Mouse (Mus musculus): ENCODE results near the gene Rora. TPM values are rescaled to one million over a fixed set of nuclear protein-coding genes. Genes with fewer than 3 reads are reported as not detected.

Rora gene
- polyA plus RNA-seq, 1 experiment from 2014 or later = 6.1 TPM

DNA sequence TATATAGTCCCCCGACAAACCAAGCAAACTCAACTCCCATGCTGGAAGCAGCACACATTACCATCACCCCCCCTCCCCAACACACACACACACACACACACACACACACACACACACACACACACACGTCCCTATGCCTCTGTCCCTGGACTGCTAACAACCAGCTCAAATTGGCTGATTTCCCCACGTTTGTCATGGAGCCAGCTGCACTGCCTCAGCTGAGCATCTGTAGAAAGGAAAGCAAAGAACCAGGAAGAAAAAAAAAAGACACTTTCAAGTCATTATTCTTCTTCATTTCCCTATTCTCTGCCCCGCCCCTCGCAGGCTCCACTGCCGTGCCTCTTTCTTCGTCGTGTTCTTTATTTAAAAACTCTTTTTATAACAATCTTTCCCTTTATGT lies 235.1 kb downstream of the Rora start:
- Histone ChIP-seq H3K27ac (replicated peaks) (no peak overlapping the region), H3K27me3 (replicated peaks) (no peaks in the 10 kb centered on the region), H3K4me1 (peaks cover 14% of the 10 kb centered on the region), H3K9me3 (no peaks in the 10 kb centered on the region), H3K4me3 (no peak overlapping the region), H3K9ac (no peak overlapping the region), H3K36me3 (0 out of 2 replicates have a peak, but pooled peaks cover 3% of the 10 kb centered on the region), H3K4me2 (no peak overlapping the region)
- WGBS = 50% methylated on average over 7 of the region's 8 CpGs
- ATAC-seq (ENCODE audit: extremely low read depth, insufficient number of reproducible peaks, low FRiP score, low TSS enrichment) = no peak

DNA sequence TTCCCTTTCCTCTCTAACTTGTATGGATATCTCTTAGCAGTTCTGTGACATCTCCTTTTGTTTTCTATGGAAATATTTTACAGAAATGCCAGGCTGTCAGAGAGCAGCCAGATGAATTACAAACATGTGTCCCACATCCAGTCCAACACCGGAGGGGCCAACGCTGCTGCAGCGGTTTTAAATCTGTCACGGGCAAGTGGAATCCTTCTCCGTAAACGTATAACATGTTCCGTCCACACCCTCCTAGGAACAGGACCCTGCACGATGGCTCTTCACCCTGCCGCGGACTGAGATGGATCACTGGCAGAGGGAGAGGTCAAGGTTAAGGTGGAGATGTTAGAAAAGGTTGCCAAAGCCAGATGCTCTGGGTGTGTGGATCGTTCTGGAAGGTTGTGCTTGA lies 237.8 kb downstream of the Rora start:
- Histone ChIP-seq H3K4me2 (no peak overlapping the region), H3K27ac (replicated peaks) (no peak overlapping the region), H3K27me3 (replicated peaks) (no peaks in the 10 kb centered on the region), H3K9ac (no peak overlapping the region), H3K4me3 (no peak overlapping the region), H3K9me3 (no peaks in the 10 kb centered on the region), H3K36me3 (0 out of 2 replicates have a peak, but pooled peaks cover 3% of the 10 kb centered on the region), H3K4me1 (peaks cover 3% of the 10 kb centered on the region; the same call in 1 of the 2 replicates)
- WGBS = 68% methylated on average over 11 of the region's 11 CpGs
- ATAC-seq (ENCODE audit: extremely low read depth, insufficient number of reproducible peaks, low FRiP score, low TSS enrichment) = no peak

DNA sequence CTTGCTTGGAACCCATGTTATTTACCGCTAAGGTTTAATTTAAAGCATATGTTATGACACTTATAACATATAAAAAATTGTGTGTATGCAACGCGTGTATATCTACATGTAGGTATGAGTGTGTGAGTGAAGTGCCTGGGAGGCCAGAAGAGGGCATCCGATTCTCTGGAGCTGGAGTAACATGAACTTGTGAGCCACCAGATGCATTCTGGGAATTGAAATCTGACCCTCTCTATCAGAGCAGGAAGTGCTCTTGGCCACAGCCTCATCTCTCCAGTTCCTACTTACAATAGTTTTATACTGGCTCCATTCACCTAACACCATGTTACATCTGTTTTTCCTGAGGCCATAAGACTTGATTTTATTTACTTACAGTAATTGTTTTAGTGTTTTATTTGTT lies 238.8 kb downstream of the Rora start:
- H3K4me1 ChIP-seq = peaks cover 3% of the 10 kb centered on the region; the same call in 1 of the 2 replicates
- H3K4me2 ChIP-seq = no peak overlapping the region
- H3K27me3 ChIP-seq (replicated peaks) = no peaks in the 10 kb centered on the region
- 0 out of 2 replicates have a peak, but pooled peaks cover 3% of the 10 kb centered on the region for H3K36me3 ChIP-seq
- H3K27ac ChIP-seq (replicated peaks) = no peak overlapping the region
- no peaks in the 10 kb centered on the region for H3K9me3 ChIP-seq
- no peak overlapping the region for H3K4me3 ChIP-seq
- H3K9ac ChIP-seq = no peak overlapping the region
- 84% methylated on average over 4 of the region's 4 CpGs for WGBS
- no peak for ATAC-seq (ENCODE audit: extremely low read depth, insufficient number of reproducible peaks, low FRiP score, low TSS enrichment)

DNA sequence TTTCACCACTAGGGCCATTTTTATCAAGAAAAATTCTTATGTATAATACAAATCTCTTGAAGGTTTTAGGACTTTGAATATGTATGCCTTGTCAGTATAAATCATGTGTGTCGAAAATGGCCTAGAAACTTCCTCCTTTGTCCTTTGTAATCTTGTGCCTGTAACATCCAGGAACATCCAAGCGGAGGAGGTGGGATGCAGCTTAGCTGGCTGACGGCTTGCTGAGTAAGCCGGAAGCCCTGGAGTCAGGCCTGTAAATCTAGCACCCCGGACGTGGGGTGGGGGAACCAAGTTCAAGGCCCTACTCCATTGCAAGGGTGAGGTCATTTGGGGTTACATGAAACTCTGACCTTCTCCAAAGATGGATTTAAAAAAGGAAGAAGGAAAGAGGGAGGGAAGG lies 239.3 kb downstream of the Rora start:
- Histone ChIP-seq H3K27me3 (replicated peaks) (no peaks in the 10 kb centered on the region), H3K27ac (replicated peaks) (no peak overlapping the region), H3K4me2 (no peak overlapping the region), H3K9me3 (no peaks in the 10 kb centered on the region), H3K4me3 (no peak overlapping the region), H3K9ac (no peak overlapping the region), H3K4me1 (peaks cover 3% of the 10 kb centered on the region; the same call in 1 of the 2 replicates), H3K36me3 (0 out of 2 replicates have a peak, but pooled peaks cover 3% of the 10 kb centered on the region)
- WGBS = 79% methylated on average over 6 of the region's 6 CpGs
- ATAC-seq (ENCODE audit: extremely low read depth, insufficient number of reproducible peaks, low FRiP score, low TSS enrichment) = no peak

DNA sequence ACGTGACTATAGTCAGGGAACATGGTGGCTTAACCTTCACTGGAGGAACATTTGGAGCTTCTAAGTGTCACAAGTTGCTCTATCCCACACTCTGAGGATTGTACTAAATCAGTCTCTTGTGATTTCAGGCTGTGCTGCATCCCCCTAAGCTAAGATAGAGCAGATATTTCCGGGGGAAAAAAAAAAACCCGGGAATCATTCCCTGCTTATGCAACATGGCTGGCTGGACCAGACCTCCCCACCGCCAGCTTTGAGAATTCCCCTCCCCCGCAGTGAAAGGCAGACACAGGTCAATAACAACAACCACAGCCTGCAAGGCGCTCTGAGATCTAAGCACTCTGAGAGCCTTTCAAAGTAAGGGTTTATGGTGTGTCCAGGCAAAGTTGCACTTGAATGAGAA lies 244.7 kb downstream of the Rora start:
- Histone ChIP-seq H3K36me3 (no peaks in the 10 kb centered on the region), H3K27me3 (replicated peaks) (no peaks in the 10 kb centered on the region), H3K4me3 (no peak overlapping the region), H3K27ac (replicated peaks) (no peak overlapping the region), H3K4me2 (no peak overlapping the region), H3K4me1 (no peaks in the 10 kb centered on the region), H3K9me3 (no peaks in the 10 kb centered on the region), H3K9ac (no peak overlapping the region)
- no peak for ATAC-seq (ENCODE audit: extremely low read depth, insufficient number of reproducible peaks, low FRiP score, low TSS enrichment)
- WGBS = 77% methylated on average over 6 of the region's 6 CpGs

DNA sequence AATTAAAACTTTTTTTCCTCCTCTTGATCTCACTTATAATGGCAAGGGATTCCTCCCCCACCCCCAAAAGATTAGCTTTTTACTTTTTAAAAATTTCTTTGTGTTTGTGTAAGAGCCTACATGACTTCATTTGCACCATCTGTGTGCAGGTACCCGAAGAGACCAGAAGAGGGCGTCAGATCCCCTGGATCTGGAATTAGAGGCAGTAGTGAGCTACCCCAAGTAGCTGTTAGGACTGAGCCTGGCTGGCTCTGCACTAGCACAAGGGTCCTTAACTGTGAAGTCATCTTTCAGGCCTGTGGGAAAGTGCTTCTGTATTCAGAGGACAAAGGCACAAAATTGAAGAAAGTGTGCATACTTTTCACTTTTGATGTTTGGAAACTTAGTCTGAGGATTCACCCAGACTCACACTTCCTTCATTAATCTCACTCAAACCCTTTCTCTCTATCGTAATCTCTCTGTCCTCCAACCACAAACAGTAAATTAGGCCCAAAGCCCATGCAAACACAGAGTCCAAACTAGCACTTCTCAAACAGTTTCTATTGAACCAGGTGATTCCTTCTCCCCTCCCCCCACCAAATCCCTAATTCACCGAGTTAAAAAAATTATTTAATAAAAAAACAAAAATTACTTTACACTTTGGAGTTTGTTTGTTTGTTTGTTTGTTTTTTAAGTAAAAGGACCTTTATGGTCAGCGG lies 246.1 kb downstream of the Rora start:
- Histone ChIP-seq H3K27me3 (replicated peaks) (0 out of 2 replicates have a peak, but pooled peaks cover 1% of the 10 kb centered on the region), H3K27ac (replicated peaks) (no peak overlapping the region), H3K9me3 (no peaks in the 10 kb centered on the region), H3K4me1 (no peaks in the 10 kb centered on the region), H3K4me3 (no peak overlapping the region), H3K4me2 (no peak overlapping the region), H3K36me3 (no peaks in the 10 kb centered on the region), H3K9ac (no peak overlapping the region)
- WGBS = 78% methylated on average over 5 of the region's 5 CpGs
- ATAC-seq (ENCODE audit: extremely low read depth, insufficient number of reproducible peaks, low FRiP score, low TSS enrichment) = no peak

DNA sequence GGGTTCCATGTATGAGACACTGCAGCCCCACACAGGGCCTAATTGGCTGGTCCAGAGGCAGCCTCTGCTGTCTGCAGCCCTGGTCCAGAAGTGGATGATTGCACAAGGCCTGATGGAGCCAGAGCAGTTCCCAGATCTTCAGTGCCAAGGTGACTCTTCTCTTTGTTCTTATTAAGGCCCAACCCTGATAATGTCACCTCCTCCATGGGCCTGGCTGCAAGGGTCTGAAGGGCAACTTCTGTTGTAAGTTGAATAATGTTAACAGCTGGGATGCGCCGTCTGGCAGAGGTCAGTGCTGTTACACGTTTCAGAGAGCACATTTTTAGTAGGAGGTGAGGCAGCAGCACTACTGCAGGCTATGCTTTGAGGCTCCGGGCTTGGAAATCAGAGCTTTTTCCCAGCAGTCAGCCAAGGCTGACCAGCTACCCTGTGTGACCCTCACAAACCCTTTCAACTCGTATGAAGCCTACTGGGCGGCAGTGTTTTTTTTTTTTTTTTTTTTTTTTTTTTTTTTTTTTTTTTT lies 252.8 kb downstream of the Rora start:
- Histone ChIP-seq H3K9ac (no peak overlapping the region), H3K4me3 (no peak overlapping the region), H3K36me3 (no peaks in the 10 kb centered on the region), H3K4me1 (peaks cover 8% of the 10 kb centered on the region; the same call in 1 of the 2 replicates), H3K9me3 (no peaks in the 10 kb centered on the region), H3K27ac (replicated peaks) (no peak overlapping the region), H3K4me2 (no peak overlapping the region), H3K27me3 (replicated peaks) (0 out of 2 replicates have a peak, but pooled peaks cover 4% of the 10 kb centered on the region)
- WGBS = 57% methylated on average over 6 of the region's 6 CpGs
- no peak for ATAC-seq (ENCODE audit: extremely low read depth, insufficient number of reproducible peaks, low FRiP score, low TSS enrichment)

DNA sequence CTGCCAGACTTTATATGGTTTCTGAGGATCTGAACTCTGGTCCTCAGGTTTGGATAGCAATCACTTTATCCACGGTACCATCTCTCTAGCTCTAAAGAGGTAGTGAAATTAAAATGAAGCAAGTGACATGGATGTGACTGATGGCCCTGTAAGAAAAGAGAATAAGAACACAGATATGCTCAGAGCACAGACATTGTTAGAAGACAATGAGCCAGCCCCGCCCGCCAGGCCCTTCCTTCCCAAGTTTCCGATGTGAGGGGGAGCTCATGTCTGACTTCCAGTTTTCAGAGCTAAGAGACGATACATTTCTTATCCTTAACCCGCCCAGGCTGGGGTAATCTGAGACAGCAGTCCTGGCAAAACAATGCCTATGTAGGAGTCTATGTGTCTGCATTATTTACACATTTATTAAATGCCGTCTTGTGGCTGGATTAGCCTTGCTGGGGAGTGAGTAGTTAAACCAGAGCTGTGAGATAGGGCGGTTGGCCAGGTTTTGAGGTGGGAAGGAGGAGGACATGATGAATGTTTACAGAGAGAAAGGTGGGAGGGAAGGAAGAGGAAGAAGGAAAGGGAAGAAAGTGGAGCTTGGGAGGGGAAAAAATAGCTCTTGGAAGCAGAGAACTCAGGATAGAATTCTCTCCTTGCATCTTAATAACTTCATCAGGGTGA lies 259.0 kb downstream of the Rora start:
- Histone ChIP-seq H3K27ac (replicated peaks) (no peak overlapping the region), H3K36me3 (no peaks in the 10 kb centered on the region), H3K9me3 (no peaks in the 10 kb centered on the region), H3K9ac (no peak overlapping the region), H3K4me1 (peaks cover 18% of the 10 kb centered on the region; the same call in 1 of the 2 replicates), H3K4me2 (no peak overlapping the region), H3K27me3 (replicated peaks) (no peaks in the 10 kb centered on the region), H3K4me3 (no peak overlapping the region)
- ATAC-seq (ENCODE audit: extremely low read depth, insufficient number of reproducible peaks, low FRiP score, low TSS enrichment) = no peak
- 44% methylated on average over 8 of the region's 8 CpGs for WGBS

DNA sequence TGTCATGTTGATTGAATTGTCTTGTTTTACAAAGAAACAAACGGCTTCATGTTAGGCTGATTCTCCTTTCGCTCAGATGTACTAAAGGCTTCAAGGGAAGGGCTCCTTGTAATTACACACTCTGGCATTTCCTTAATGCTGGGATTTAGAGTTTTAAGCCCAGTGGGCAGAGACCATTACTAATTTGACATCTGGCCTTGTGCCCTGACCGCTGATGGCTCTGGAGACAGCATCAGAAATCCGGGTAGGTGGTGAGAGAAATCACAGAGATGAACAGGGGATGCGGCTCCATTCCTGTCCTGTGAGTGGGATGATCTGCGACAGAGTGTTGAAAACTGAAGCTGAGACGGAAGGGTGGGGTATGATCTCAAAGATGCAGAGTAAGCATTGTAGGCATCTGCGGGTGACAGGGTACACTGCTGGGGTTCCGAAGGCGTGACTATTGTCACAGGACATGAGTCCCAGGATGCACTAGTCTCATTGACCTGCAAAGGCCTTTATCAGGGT lies 259.7 kb downstream of the Rora start:
- ATAC-seq (ENCODE audit: extremely low read depth, insufficient number of reproducible peaks, low FRiP score, low TSS enrichment) = no peak
- Histone ChIP-seq H3K27me3 (replicated peaks) (no peaks in the 10 kb centered on the region), H3K4me3 (no peak overlapping the region), H3K4me1 (peaks cover 15% of the 10 kb centered on the region; the same call in 1 of the 2 replicates), H3K9ac (no peak overlapping the region), H3K27ac (replicated peaks) (no peak overlapping the region), H3K9me3 (no peaks in the 10 kb centered on the region), H3K4me2 (no peak overlapping the region), H3K36me3 (no peaks in the 10 kb centered on the region)
- 72% methylated on average over 10 of the region's 10 CpGs for WGBS

DNA sequence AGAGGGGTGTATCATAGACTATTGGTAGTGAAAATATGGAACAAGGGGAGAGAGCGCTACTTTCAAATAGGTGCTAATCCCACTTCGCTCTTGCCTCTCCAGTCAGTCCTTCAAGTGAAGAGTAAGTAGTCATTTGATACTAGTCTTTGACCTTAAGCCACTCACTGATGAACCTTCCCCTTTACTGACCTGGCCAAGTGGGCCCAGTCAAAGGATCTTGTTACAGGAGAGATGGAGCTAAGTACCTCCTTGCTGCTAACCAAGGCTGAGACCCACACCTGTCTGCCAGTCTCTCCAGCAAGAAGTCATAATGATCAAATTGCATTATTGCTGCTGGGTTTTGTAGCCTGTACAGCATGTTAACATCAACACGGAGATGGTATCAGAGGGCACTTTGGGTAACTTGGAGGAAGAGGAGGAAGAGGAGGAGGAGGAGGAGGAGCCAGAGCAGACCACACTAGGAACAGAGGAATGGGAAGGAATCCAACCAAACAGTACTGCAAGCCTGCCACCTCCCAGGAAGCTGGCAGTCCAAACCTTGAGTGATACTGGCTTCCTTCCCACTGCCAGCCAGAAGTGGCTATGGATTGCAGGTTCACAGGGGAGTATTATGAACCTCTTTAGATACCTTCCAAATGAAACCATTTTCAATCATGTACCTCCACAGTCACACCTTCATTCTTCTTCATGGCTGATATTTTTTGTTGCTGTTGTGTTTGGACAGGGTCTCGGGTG lies 261.1 kb downstream of the Rora start:
- no peak for ATAC-seq (ENCODE audit: extremely low read depth, insufficient number of reproducible peaks, low FRiP score, low TSS enrichment)
- no peaks in the 10 kb centered on the region for H3K36me3 ChIP-seq

DNA sequence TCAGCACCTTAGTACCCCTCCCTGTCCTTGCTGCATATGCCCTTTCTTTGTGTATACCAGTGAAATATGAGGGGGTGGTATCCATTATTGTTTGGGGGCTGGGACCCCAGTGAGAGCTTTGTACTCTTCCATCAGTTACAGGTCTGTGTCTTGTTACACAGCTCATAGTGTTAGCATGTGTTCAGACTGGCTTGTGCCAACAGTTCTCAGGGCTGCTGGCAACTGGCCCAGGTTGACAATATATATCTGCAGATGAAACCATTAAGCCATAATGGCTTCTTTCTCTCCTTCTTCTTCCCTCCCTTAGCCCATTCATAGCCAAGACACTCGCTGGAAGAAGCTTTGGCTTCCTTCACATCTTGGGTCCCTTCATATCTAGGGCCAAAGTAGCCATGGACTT lies 263.2 kb downstream of the Rora start:
- no peak for ATAC-seq (ENCODE audit: extremely low read depth, insufficient number of reproducible peaks, low FRiP score, low TSS enrichment)
- 48% methylated on average over 1 of the region's 1 CpGs for WGBS

More for the DNA sequence above, 261.1 kb downstream of the Rora start:
- no peak overlapping the region for H3K4me3 ChIP-seq
- no peak overlapping the region for H3K4me2 ChIP-seq
- no peak overlapping the region for H3K9ac ChIP-seq
- 80% methylated on average over 4 of the region's 4 CpGs for WGBS
- H3K9me3 ChIP-seq = no peaks in the 10 kb centered on the region
- H3K4me1 ChIP-seq = peaks cover 10% of the 10 kb centered on the region; the same call in 1 of the 2 replicates
- no peaks in the 10 kb centered on the region for H3K27me3 ChIP-seq (replicated peaks)
- H3K27ac ChIP-seq (replicated peaks) = no peak overlapping the region

More for the DNA sequence above, 263.2 kb downstream of the Rora start:
- H3K27me3 ChIP-seq (replicated peaks) = no peaks in the 10 kb centered on the region
- no peak overlapping the region for H3K4me2 ChIP-seq
- peaks cover 10% of the 10 kb centered on the region; the same call in 1 of the 2 replicates for H3K4me1 ChIP-seq
- no peaks in the 10 kb centered on the region for H3K9me3 ChIP-seq
- H3K9ac ChIP-seq = no peak overlapping the region
- H3K27ac ChIP-seq (replicated peaks) = no peak overlapping the region
- no peaks in the 10 kb centered on the region for H3K36me3 ChIP-seq
- H3K4me3 ChIP-seq = no peak overlapping the region

Data from heart, embryonic 13.5 days (tissue).